Mouse (Mus musculus) embryonic fibroblast, embryonic 13.5 days (primary cell): Measurements from ENCODE around the gene Gm4756.

Experiments used
- CTCF ChIP-seq: IDR thresholded peaks from 2 replicates; pipeline ENCODE4 v1.5.1; 2011; ENCODE audit warnings: mild to moderate bottlenecking, control low read depth, low read length, moderate library complexity, borderline replicate concordance; ENCODE audit not compliant: insufficient read depth
- POLR2A ChIP-seq: IDR thresholded peaks from 2 replicates; pipeline ENCODE4 v1.6.1; 2011; ENCODE audit warnings: low read depth, mild to moderate bottlenecking, control low read depth, low read length, moderate library complexity

GRCm38 (mm10) chr12:72655775-72656174, 6.3 kb upstream of the Gm4756 start:
- TF ChIP-seq POLR2A = no peak
- no peak for TF ChIP-seq CTCF
